ENCODE assay signal across 23 mouse cellular contexts in the genomic region with DNA sequence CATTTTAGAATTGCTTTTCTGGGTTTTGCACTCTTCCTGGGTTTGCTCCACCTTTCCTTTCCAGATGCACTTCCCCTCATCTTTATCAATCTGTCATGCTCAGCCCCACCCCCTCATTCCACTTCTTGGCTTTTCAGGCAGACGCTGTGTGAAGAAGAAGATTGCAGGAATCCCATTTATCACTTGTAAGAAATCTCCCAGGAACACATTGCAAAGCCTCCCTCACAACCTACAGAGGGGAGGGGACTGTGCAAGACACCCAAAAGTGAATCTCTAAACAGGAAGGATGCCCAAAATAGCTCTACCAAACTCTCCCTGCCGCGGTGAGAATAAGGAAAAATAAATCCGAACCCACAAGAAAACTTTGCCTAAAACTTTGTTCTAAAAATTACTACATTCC.
DNase-seq lines count a peak whose midpoint lies in the region; ATAC-seq lines count a peak whose summit lies in the region.
"Had no signal": no experiment of that assay in that cellular context is flagged by ENCODE, and none has a peak within 500 bp of the region (broad histone marks: within the 10 kb centered on the region; RNA-seq: fewer than 3 reads in every experiment).

No protein-coding gene starts in this region.

- no peaks in the 10 kb centered on the region for H3K36me3 ChIP-seq in heart, embryonic 10.5 days
- H3K36me3 ChIP-seq: embryonic facial prominence, embryonic 15.5 days; limb, embryonic 12.5 days; midbrain, embryonic 12.5 days; stomach, embryonic 15.5 days had no signal

- 54% methylated on average over 4 of the region's 4 CpGs for WGBS in heart, embryonic 10.5 days

- H3K4me3 ChIP-seq in heart, embryonic 10.5 days: no peak overlapping the region
- H3K4me3 ChIP-seq: embryonic facial prominence, embryonic 15.5 days; limb, embryonic 12.5 days; midbrain, embryonic 12.5 days; stomach, embryonic 15.5 days had no signal

- no peak overlapping the region for H3K27ac ChIP-seq in heart, embryonic 10.5 days
- H3K27ac ChIP-seq: embryonic facial prominence, embryonic 15.5 days; hindbrain, embryonic 14.5 days; kidney, postnatal 0 days; limb, embryonic 12.5 days; midbrain, embryonic 12.5 days; stomach, embryonic 15.5 days had no signal

- peak; percentile 96 for ATAC-seq in frontal cortex, adult (ENCODE audit: low TSS enrichment)
- ATAC-seq: CD4-positive, CD25-positive, alpha-beta regulatory T cell, adult 4 months; forebrain, embryonic 14.5 days; liver, postnatal 0 days; lung, postnatal 0 days had no signal

- H3K4me1 ChIP-seq in heart, embryonic 10.5 days: peaks cover 4% of the 10 kb centered on the region; the same call in 1 of the 2 replicates
- H3K4me1 ChIP-seq: embryonic facial prominence, embryonic 15.5 days; limb, embryonic 12.5 days; midbrain, embryonic 12.5 days; stomach, embryonic 15.5 days had no signal

- no peaks in the 10 kb centered on the region for H3K27me3 ChIP-seq in heart, embryonic 10.5 days (ENCODE audit: insufficient read depth, poor library complexity, severe bottlenecking)
- H3K27me3 ChIP-seq: embryonic facial prominence, embryonic 15.5 days; limb, embryonic 12.5 days; midbrain, embryonic 12.5 days; stomach, embryonic 15.5 days had no signal

- no peak for DNase-seq in frontal cortex, postnatal 25 days (ENCODE audit: low spot score in 2 of 2)
- peak; percentile 33 to 53 for DNase-seq in frontal cortex, adult 2 months (ENCODE audit: extremely low spot score in 1 of 2, low spot score in 1 of 2)
- DNase-seq in left cerebral cortex, adult 9 months (ENCODE audit: low spot score in 2 of 2): peak; percentile 6 to 12
- DNase-seq in right cerebral cortex, postnatal 36 days (ENCODE audit: low spot score in 2 of 2): peak; percentile 5 to 28
- DNase-seq in heart, embryonic 10.5 days (ENCODE audit: low spot score): no peak
- no peak for DNase-seq in adrenal gland, adult 2 months
- DNase-seq: cerebellum, adult 18-20 months; cerebellum, postnatal 14 days; heart, postnatal 4 days; kidney, adult 2 months; liver, postnatal 0 days; thymus, adult 2 months; thymus, postnatal 4 days had no signal

- H3K9me3 ChIP-seq in heart, embryonic 10.5 days: no peaks in the 10 kb centered on the region
- H3K9me3 ChIP-seq: embryonic facial prominence, embryonic 15.5 days; limb, embryonic 12.5 days; midbrain, embryonic 12.5 days; stomach, embryonic 15.5 days had no signal

Comparison
In these comparisons a context has a peak if more than half of its experiments do, and no peak if none do; other contexts are left out.
1. DNase-seq: peak in frontal cortex, adult 2 months (2 of 2), left cerebral cortex, adult 9 months (2 of 2) and right cerebral cortex, postnatal 36 days (2 of 2); none in frontal cortex, postnatal 25 days (0 of 2), heart, embryonic 10.5 days (single experiment) and adrenal gland, adult 2 months (single experiment).